Mouse (Mus musculus): ENCODE data around the gene Atr. TPM values are rescaled to one million over a fixed set of nuclear protein-coding genes. Genes with fewer than 3 reads are reported as not detected.

Atr gene
- total RNA-seq, 1 experiment = 29.4 TPM

DNA sequence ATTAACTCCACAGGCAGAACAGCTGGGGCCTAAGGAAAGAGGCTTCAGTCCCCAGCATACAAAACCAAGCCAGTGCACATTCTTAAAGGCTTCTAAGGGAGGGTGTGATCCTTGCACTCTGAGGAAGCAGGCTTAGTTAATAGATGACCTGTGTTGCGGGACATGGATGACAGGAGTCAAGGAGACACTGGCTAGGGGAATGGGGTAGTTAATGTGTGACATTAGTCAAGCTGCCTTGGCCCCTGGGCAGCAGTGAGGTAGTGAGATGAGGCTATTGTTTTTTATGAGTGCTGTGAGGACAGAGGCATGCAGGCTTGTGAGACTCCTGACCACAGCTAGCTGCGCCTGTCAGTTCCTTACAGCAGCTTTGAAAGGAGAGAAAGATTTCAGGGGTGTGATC is 2.5 kb upstream of the Atr start:
- Histone ChIP-seq H3K36me3 (ENCODE audit: control insufficient read depth, insufficient read depth, low read length, poor library complexity, severe bottlenecking) (no peaks in the 10 kb centered on the region), H3K4me1 (ENCODE audit: control insufficient read depth in 2 of 2, insufficient read depth in 2 of 2, low read length in 2 of 2, poor library complexity in 1 of 2) (peaks cover 0 to 6% of the 10 kb centered on the region in 2 experiments; a peak in 1 of 4 replicates), H3K4me3 (ENCODE audit: insufficient read depth in 1 of 2, low read depth in 1 of 2, low read length in 2 of 2, poor library complexity in 1 of 2, severe bottlenecking in 1 of 2) (no peak overlapping the region), H3K27ac (ENCODE audit: insufficient read depth, low read depth, low read length, poor library complexity, severe bottlenecking) (no peak overlapping the region), H3K9ac (ENCODE audit: insufficient read depth, low read depth, low read length, poor library complexity, severe bottlenecking) (no peak overlapping the region), H3K9me3 (ENCODE audit: control insufficient read depth, insufficient read depth, low read depth, low read length) (no peaks in the 10 kb centered on the region)
- in situ Hi-C loops (cut with MboI; ENCODE audit: low sequenced_read_pairs in 2 of 2, unreplicated experiment in 2 of 2) = no loop called here
- TF ChIP-seq CHD2 (IDR thresholded peaks at IDR 0.05; ENCODE audit: low read depth, low read length) (no peak), MAFK (IDR thresholded peaks at IDR 0.05; ENCODE audit: insufficient read depth, low read depth, low read length) (no peak), ZC3H11A (IDR thresholded peaks at IDR 0.05; ENCODE audit: borderline replicate concordance, low read depth, low read length) (no peak), ZNF384 (IDR thresholded peaks at IDR 0.05; ENCODE audit: low read depth, low read length) (no peak), HCFC1 (IDR thresholded peaks at IDR 0.05; ENCODE audit: borderline replicate concordance, insufficient read depth, low read length) (no peak)
- DNase-seq (ENCODE audit: low read depth, low spot score) = no peak

DNA sequence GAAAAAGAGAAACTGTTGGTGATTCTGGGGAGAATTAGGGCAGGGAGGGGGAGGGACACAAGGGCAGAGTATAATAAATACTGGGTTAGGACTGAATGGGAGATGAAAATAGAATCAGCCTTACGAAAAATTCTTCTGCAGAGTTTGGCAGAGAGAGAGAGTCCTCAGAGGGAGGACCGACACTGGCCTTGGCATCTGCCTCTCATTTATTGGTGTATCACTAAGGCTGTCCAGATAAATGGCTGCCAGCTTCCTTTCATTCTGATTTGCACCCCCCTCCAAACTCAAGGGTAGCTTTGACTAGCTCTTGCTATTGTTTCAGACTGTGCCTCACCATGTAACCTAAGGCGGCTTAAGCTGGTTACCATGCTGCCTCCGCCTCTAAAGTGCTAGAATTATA is 1.4 kb upstream of the Atr start:
- no peak overlapping the region for H3K27ac ChIP-seq (ENCODE audit: insufficient read depth, low read depth, low read length, poor library complexity, severe bottlenecking)
- H3K9me3 ChIP-seq (ENCODE audit: control insufficient read depth, insufficient read depth, low read depth, low read length) = no peaks in the 10 kb centered on the region
- in situ Hi-C loops (cut with MboI; ENCODE audit: low sequenced_read_pairs in 2 of 2, unreplicated experiment in 2 of 2) = no loop called here
- no peak for DNase-seq (ENCODE audit: low read depth, low spot score)
- peaks cover 0 to 6% of the 10 kb centered on the region in 2 experiments; a peak in 1 of 4 replicates for H3K4me1 ChIP-seq (ENCODE audit: control insufficient read depth in 2 of 2, insufficient read depth in 2 of 2, low read length in 2 of 2, poor library complexity in 1 of 2)
- H3K36me3 ChIP-seq (ENCODE audit: control insufficient read depth, insufficient read depth, low read length, poor library complexity, severe bottlenecking) = no peaks in the 10 kb centered on the region
- TF ChIP-seq ZNF384 (IDR thresholded peaks at IDR 0.05; ENCODE audit: low read depth, low read length) (no peak), CHD2 (IDR thresholded peaks at IDR 0.05; ENCODE audit: low read depth, low read length) (no peak), MAFK (IDR thresholded peaks at IDR 0.05; ENCODE audit: insufficient read depth, low read depth, low read length) (no peak), HCFC1 (IDR thresholded peaks at IDR 0.05; ENCODE audit: borderline replicate concordance, insufficient read depth, low read length) (no peak), ZC3H11A (IDR thresholded peaks at IDR 0.05; ENCODE audit: borderline replicate concordance, low read depth, low read length) (no peak)
- no peak overlapping the region for H3K4me3 ChIP-seq (ENCODE audit: insufficient read depth in 1 of 2, low read depth in 1 of 2, low read length in 2 of 2, poor library complexity in 1 of 2, severe bottlenecking in 1 of 2)
- no peak overlapping the region for H3K9ac ChIP-seq (ENCODE audit: insufficient read depth, low read depth, low read length, poor library complexity, severe bottlenecking)

DNA sequence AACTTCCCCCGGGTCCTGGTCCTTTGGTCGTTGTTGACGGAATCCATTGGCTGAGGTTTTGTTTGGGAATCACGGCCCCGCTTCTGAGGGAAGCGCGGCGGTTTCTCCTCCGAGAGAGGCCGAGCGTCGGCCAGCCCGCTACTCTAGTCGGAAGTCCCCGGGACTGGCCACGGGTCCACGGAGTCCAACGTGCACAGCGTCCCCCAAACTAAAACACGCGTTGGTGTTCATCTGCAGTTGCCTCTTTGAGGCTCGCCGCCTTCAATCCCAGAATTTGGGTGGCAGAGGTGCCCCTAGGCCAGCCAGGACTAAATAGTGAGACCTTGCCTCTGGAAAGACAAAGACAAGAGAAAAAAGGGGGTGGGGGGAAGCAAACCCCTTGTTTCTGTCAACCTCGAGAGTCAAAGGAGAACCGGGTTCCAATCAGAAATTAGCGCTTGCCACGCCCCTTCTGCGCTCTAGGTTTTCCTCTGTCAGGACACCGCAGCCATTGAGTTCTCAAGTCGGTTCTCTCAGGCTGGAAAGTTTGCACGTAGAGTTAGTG is 702 bp downstream of the Atr start:
- Histone ChIP-seq H3K4me1 (ENCODE audit: control insufficient read depth in 2 of 2, insufficient read depth in 2 of 2, low read length in 2 of 2, poor library complexity in 1 of 2) (peaks cover 0 to 6% of the 10 kb centered on the region in 2 experiments; a peak in 1 of 4 replicates), H3K9me3 (ENCODE audit: control insufficient read depth, insufficient read depth, low read depth, low read length) (no peaks in the 10 kb centered on the region), H3K9ac (ENCODE audit: insufficient read depth, low read depth, low read length, poor library complexity, severe bottlenecking) (peak overlapping the region; percentile 93), H3K27ac (ENCODE audit: insufficient read depth, low read depth, low read length, poor library complexity, severe bottlenecking) (no peak overlapping the region), H3K4me3 (ENCODE audit: insufficient read depth in 1 of 2, low read depth in 1 of 2, low read length in 2 of 2, poor library complexity in 1 of 2, severe bottlenecking in 1 of 2) (peak overlapping the region; percentile 86 to 89), H3K36me3 (ENCODE audit: control insufficient read depth, insufficient read depth, low read length, poor library complexity, severe bottlenecking) (no peaks in the 10 kb centered on the region)
- in situ Hi-C loops (cut with MboI; ENCODE audit: low sequenced_read_pairs in 2 of 2, unreplicated experiment in 2 of 2) = no loop called here
- DNase-seq (ENCODE audit: low read depth, low spot score) = peak; percentile 53
- TF ChIP-seq MAFK (IDR thresholded peaks at IDR 0.05; ENCODE audit: insufficient read depth, low read depth, low read length) = no peak
- no peak; the same call in 1 of the 2 replicates for TF ChIP-seq HCFC1 (IDR thresholded peaks at IDR 0.05; ENCODE audit: borderline replicate concordance, insufficient read depth, low read length)
- TF ChIP-seq ZC3H11A (IDR thresholded peaks at IDR 0.05; ENCODE audit: borderline replicate concordance, low read depth, low read length) = no peak
- TF ChIP-seq ZNF384 (IDR thresholded peaks at IDR 0.05; ENCODE audit: low read depth, low read length) = no peak

DNA sequence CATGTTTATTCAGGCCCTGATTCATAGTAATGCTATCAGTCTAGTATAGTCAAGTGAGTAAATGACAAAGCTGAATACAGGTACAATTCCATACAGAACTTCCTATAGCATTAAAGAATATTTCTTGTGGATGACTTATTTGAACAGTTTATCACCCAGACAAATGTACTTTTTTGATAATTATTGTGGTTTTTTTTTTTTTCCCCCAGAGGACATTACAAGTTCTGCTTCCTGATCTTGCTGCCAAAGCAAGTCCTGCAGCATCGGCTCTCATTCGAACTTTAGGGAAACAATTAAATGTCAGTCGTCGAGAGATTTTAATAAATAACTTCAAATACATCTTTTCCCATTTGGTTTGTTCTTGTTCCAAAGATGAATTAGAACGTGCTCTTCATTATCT is 20.8 kb downstream of the Atr start:
- in situ Hi-C loops (cut with MboI; ENCODE audit: low sequenced_read_pairs in 2 of 2, unreplicated experiment in 2 of 2) = no loop called here
- no peaks in the 10 kb centered on the region; the same call in none of the 2 replicates for H3K36me3 ChIP-seq (ENCODE audit: control insufficient read depth, insufficient read depth, low read length, poor library complexity, severe bottlenecking)

More for the DNA sequence above, 20.8 kb downstream of the Atr start:
- TF ChIP-seq ZC3H11A (IDR thresholded peaks at IDR 0.05; ENCODE audit: borderline replicate concordance, low read depth, low read length) (no peak), ZNF384 (IDR thresholded peaks at IDR 0.05; ENCODE audit: low read depth, low read length) (no peak), HCFC1 (IDR thresholded peaks at IDR 0.05; ENCODE audit: borderline replicate concordance, insufficient read depth, low read length) (no peak), CHD2 (IDR thresholded peaks at IDR 0.05; ENCODE audit: low read depth, low read length) (no peak), MAFK (IDR thresholded peaks at IDR 0.05; ENCODE audit: insufficient read depth, low read depth, low read length) (no peak)
- Histone ChIP-seq H3K4me3 (ENCODE audit: insufficient read depth in 1 of 2, low read depth in 1 of 2, low read length in 2 of 2, poor library complexity in 1 of 2, severe bottlenecking in 1 of 2) (no peak overlapping the region), H3K4me1 (ENCODE audit: control insufficient read depth in 2 of 2, insufficient read depth in 2 of 2, low read length in 2 of 2, poor library complexity in 1 of 2) (no peaks in the 10 kb centered on the region), H3K9me3 (ENCODE audit: control insufficient read depth, insufficient read depth, low read depth, low read length) (no peaks in the 10 kb centered on the region), H3K9ac (ENCODE audit: insufficient read depth, low read depth, low read length, poor library complexity, severe bottlenecking) (no peak overlapping the region), H3K27ac (ENCODE audit: insufficient read depth, low read depth, low read length, poor library complexity, severe bottlenecking) (no peak overlapping the region)
- no peak for DNase-seq (ENCODE audit: low read depth, low spot score)
